In genomic region chr3:87748431-87748830, GRCm38 (mm10) we compare ENCODE assay signal across 9 mouse cellular contexts. TPM values are rescaled to one million over a fixed set of nuclear protein-coding genes. Genes with fewer than 3 reads are reported as not detected.
A peak's percentile ranks its signal among the peaks of the same experiment; 100 is the strongest.
DNase-seq lines count a peak whose midpoint lies in the region; ATAC-seq and TF ChIP-seq lines count a peak whose summit lies in the region.
"Had no signal": no experiment of that assay in that cellular context is flagged by ENCODE, and none has a peak within 500 bp of the region (broad histone marks: within the 10 kb centered on the region; RNA-seq: fewer than 3 reads in every experiment).

TSS of gene Lrrc71 (minus strand) at chr3:87748625.

- TF ChIP-seq CTCF in kidney, adult 2 months (conservative IDR thresholded peaks at IDR 0.05; ENCODE audit: insufficient read depth, insufficient read length, low read depth, low read length), result no peak
- TF ChIP-seq CTCF in lung, postnatal 0 days (IDR thresholded peaks at IDR 0.05), result no peak

- H3K4me3 ChIP-seq in kidney, adult 2 months (ENCODE audit: insufficient read depth, low read depth, low read length), result no peak within 1 kb of the TSS
- H3K4me3 ChIP-seq in lung, postnatal 0 days (ENCODE audit: low read depth, low read length), result no peak within 1 kb of the TSS
- H3K4me3 ChIP-seq: neural tube, embryonic 15.5 days had no signal

- H3K9ac ChIP-seq in lung, postnatal 0 days (replicated peaks; ENCODE audit: low read depth), result no peak within 1 kb of the TSS
- H3K9ac ChIP-seq: neural tube, embryonic 15.5 days had no signal

- H3K4me1 ChIP-seq in kidney, adult 2 months (ENCODE audit: control insufficient read depth, insufficient read depth, low read length), result no peaks in the 10 kb centered on the region
- peaks cover 3% of the 10 kb centered on the region; the same call in 1 of the 2 replicates for H3K4me1 ChIP-seq in lung, postnatal 0 days (ENCODE audit: insufficient read depth, low read depth, low read length)

- no peak for TF ChIP-seq POLR2A in kidney, adult 2 months (IDR thresholded peaks at IDR 0.05; ENCODE audit: low read depth, low read length)

- no peaks in the 10 kb centered on the region for H3K27me3 ChIP-seq in kidney, adult 2 months (replicated peaks; ENCODE audit: control insufficient read depth, insufficient read depth, low read length)
- no peaks in the 10 kb centered on the region for H3K27me3 ChIP-seq in lung, postnatal 0 days (replicated peaks; ENCODE audit: insufficient read depth, low read length)
- H3K27me3 ChIP-seq: neural tube, embryonic 15.5 days had no signal

- ATAC-seq in lung, postnatal 0 days, result peak; percentile 55

- peak; percentile 56 for DNase-seq in adrenal gland, postnatal 14 days
- no peak for DNase-seq in adrenal gland, adult 18-20 months (ENCODE audit: low spot score in 2 of 2)
- peak; percentile 29 to 64 for DNase-seq in lung, adult 18-20 months
- no peak for DNase-seq in lung, postnatal 4 days
- peak; percentile 63 for DNase-seq in kidney, adult 2 months
- DNase-seq in lung, postnatal 0 days (ENCODE audit: low spot score), result peak; percentile 33
- no peak for DNase-seq in cerebellum, postnatal 4 days (ENCODE audit: low spot score in 2 of 2)
- no peak for DNase-seq in gastrocnemius, postnatal 4 days (ENCODE audit: low spot score in 2 of 2)

- WGBS in kidney, adult 2 months, result 25% methylated on average over 13 of the region's 13 CpGs
- whole genome bisulfite sequencing in lung, postnatal 0 days, result 44% methylated on average over 13 of the region's 13 CpGs

- TF ChIP-seq EP300 in lung, postnatal 0 days (IDR thresholded peaks at IDR 0.05), result no peak

- H3K4me2 ChIP-seq in lung, postnatal 0 days (replicated peaks; ENCODE audit: low read depth, low read length), result no peak within 1 kb of the TSS
- H3K4me2 ChIP-seq: neural tube, embryonic 15.5 days had no signal

- H3K36me3 ChIP-seq in kidney, adult 2 months (ENCODE audit: control insufficient read depth, insufficient read depth, low read length), result no peaks in the 10 kb centered on the region
- H3K36me3 ChIP-seq in lung, postnatal 0 days (ENCODE audit: insufficient read depth, low read length), result peaks cover 6% of the 10 kb centered on the region; the same call in 1 of the 2 replicates
- H3K36me3 ChIP-seq: neural tube, embryonic 15.5 days had no signal

- H3K27ac ChIP-seq in kidney, adult 2 months (ENCODE audit: insufficient read depth, low read depth, low read length), result no peak within 1 kb of the TSS
- no peak within 1 kb of the TSS for H3K27ac ChIP-seq in lung, postnatal 0 days (ENCODE audit: low read length)
- H3K27ac ChIP-seq: neural tube, embryonic 15.5 days had no signal

- H3K9me3 ChIP-seq in lung, postnatal 0 days (ENCODE audit: low read length), result no peaks in the 10 kb centered on the region
- H3K9me3 ChIP-seq: neural tube, embryonic 15.5 days had no signal

RNA-seq across cellular contexts. Expression of gene Lrrc71, which starts in this region (rescaled TPM):
- total RNA-seq in adrenal gland, postnatal 14 days (2021), result 0.56 and 0.60 TPM in 2 replicates
- total RNA-seq in adrenal gland, adult 18-20 months (2021), result under 1 TPM; 0.38 to 0.63 TPM
- polyA plus RNA-seq in kidney, adult 2 months (2012; rRNA removed), result 0.20 and 0.48 TPM in 2 replicates
- 8.9 and 9.3 TPM in 2 replicates for polyA plus RNA-seq in lung, postnatal 0 days (2015; fragmentation: Nextera tagmentation; extraction: Ambion mirVana)
- under 1 TPM; 0.39 TPM for total RNA-seq in gastrocnemius, postnatal 4 days (2021)

Comparison
In these comparisons a context has a peak if more than half of its experiments do, and no peak if none do; other contexts are left out.
1. DNase-seq: peak in lung, adult 18-20 months (2 of 2) and lung, postnatal 0 days (single experiment); none in adrenal gland, adult 18-20 months (0 of 2), lung, postnatal 4 days (0 of 2), cerebellum, postnatal 4 days (0 of 2) and gastrocnemius, postnatal 4 days (0 of 2).
2. Peak in DNase-seq in adrenal gland, postnatal 14 days; RNA of the gene not detected or under 1 TPM.
3. Peak in DNase-seq in kidney, adult 2 months; RNA of the gene not detected or under 1 TPM.